Mouse (Mus musculus) adrenal gland, adult (tissue): Measurements from ENCODE around the gene Mical3.
A peak's percentile ranks its signal among the peaks of the same experiment; 100 is the strongest.

Source experiments
- DNase-seq, 2 experiments: peaks; one replicate each; pipeline ENCODE4 v3.0.0; 2022 to 2023; ENCODE audit warnings: low spot score in 1 of 2; ENCODE audit not compliant: inconsistent age in 2 of 2

Mical3 gene

GRCm38 (mm10) chr6:120976097-120976496 is 154.7 kb downstream of the Mical3 start:
- DNase-seq = no peak

- peak; percentile 84 to 96 for DNase-seq
These were observed 158.8 kb downstream of the Mical3 start for GRCm38 (mm10) chr6:120971797-120972590.

GRCm38 (mm10) chr6:120970939-120971796 is 159.6 kb downstream of the Mical3 start:
- DNase-seq = no peak

- no peak for DNase-seq
These were observed 165.0 kb downstream of the Mical3 start for GRCm38 (mm10) chr6:120965814-120966213.

GRCm38 (mm10) chr6:120964179-120964578 is 166.6 kb downstream of the Mical3 start:
- DNase-seq = no peak

- DNase-seq = no peak
These were observed 170.3 kb downstream of the Mical3 start for GRCm38 (mm10) chr6:120960338-120961030.

- no peak for DNase-seq
These were observed 173.5 kb downstream of the Mical3 start for GRCm38 (mm10) chr6:120957331-120957730.

GRCm38 (mm10) chr6:120956259-120957161 is 174.3 kb downstream of the Mical3 start:
- DNase-seq = no peak

GRCm38 (mm10) chr6:120955215-120955614 is 175.6 kb downstream of the Mical3 start:
- peak in 1 of 2 experiments; percentile 46 for DNase-seq

GRCm38 (mm10) chr6:120954241-120954640 is 176.6 kb downstream of the Mical3 start:
- no peak for DNase-seq

GRCm38 (mm10) chr6:120952475-120952874 is 178.3 kb downstream of the Mical3 start:
- DNase-seq = no peak

- DNase-seq = no peak
These were observed 179.5 kb downstream of the Mical3 start for GRCm38 (mm10) chr6:120951311-120951710.

- no peak for DNase-seq
These were observed 185.3 kb downstream of the Mical3 start for GRCm38 (mm10) chr6:120945510-120945909.

- no peak for DNase-seq
These were observed 186.8 kb downstream of the Mical3 start for GRCm38 (mm10) chr6:120943964-120944363.

- DNase-seq = no peak
These were observed 187.2 kb downstream of the Mical3 start for GRCm38 (mm10) chr6:120943551-120943950.

- no peak for DNase-seq
These were observed 187.7 kb downstream of the Mical3 start for GRCm38 (mm10) chr6:120943079-120943478.

GRCm38 (mm10) chr6:120941575-120941974 is 189.2 kb downstream of the Mical3 start:
- DNase-seq = no peak

- no peak for DNase-seq
These were observed 189.7 kb downstream of the Mical3 start for GRCm38 (mm10) chr6:120941084-120941481.

GRCm38 (mm10) chr6:120940446-120941083 is 190.2 kb downstream of the Mical3 start:
- DNase-seq = no peak

- DNase-seq = no peak
These were observed 191.0 kb downstream of the Mical3 start for GRCm38 (mm10) chr6:120939783-120940182.
